Mouse (Mus musculus) thymus, postnatal 14 days (tissue): ENCODE measurements around the gene Setd2.
A peak's percentile ranks its signal among the peaks of the same experiment; 100 is the strongest.

Source experiments
- DNase-seq: peaks from one replicate; pipeline ENCODE4 v3.0.0; 2021

Gene Setd2

GRCm38 (mm10) chr9:110532538-110533291, at the start of gene Setd2:
Setd2 (plus strand) TSS chr9:110532597.
- peak; percentile 78 for DNase-seq

DNA sequence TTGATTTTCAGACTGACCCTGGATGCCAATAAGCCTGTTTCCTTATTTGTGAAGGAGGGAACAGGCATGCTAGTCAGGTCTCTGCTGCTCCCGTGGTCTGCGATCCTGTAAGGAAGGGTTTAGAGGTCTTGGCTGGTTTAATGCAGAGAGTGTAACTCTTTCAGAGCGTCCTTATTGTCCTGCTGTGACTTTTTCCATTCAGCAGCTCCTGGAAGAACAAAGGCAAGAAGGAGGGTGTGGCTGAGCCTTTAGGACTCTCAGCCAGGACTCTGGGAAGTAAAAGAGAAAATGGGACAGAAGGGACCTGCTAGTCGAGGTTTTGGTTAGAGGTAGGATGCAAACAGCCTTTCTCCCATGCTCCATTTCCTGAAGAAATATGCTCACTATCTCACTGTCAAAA, 43.6 kb upstream of the Setd2 start:
- DNase-seq = no peak

DNA sequence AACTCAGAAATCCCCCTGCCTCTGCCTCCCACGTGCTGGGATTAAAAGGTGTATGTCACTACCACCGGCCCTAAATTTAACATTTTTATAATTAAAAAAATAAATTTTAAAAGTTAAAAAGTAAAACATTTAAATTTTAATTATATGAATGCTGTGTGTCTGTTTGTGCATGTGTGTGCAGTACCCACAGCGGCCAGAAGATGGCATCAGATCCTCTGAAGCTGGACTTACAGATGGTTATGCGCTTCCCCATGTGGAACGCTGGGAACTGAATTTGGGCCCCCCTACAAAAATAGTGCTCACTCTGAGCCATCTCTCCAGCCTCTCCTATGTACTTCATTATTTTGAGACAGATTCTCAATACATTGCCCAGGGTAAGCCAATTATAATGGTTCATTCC, 41.5 kb upstream of the Setd2 start:
- DNase-seq = peak; percentile 36

GRCm38 (mm10) chr9:110525737-110526136, 6.7 kb upstream of the Setd2 start:
- no peak for DNase-seq

GRCm38 (mm10) chr9:110529002-110529737, 3.2 kb upstream of the Setd2 start:
- DNase-seq = no peak

- DNase-seq = no peak
Measured at GRCm38 (mm10) chr9:110530650-110531049, 1.7 kb upstream of the Setd2 start.

DNA sequence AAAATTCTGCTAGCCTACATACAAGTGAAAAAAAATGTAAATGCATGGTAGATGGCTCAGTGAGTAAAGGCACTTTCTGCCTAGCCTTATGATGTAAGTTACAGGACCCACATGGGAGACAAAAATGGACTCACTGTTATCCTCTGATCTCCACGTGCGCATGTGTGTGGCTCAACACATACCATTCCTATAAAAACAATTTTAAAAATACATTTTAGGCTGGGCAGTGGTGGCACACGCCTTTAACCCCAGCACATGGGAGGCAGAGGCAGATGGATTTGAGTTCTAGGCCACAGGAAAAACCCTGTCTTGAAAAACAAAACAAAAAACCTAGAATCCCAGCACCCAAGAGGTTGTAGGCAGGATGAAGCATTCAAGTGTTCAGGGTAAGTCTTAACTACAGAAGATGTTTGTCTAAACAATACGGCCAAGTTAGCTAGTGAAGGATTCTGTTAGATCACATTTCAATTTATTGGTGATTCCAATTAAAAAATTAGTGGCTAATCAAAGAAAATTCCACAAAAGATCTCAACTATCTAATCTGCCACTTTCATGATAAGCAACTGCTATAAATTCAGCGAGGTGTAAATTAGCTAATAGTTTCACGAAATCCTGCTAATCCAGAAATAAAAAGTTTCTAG, 1.1 kb upstream of the Setd2 start:
- DNase-seq = no peak

- peak; percentile 97 for DNase-seq
Measured at GRCm38 (mm10) chr9:110531914-110532489, 395 bp upstream of the Setd2 start.

GRCm38 (mm10) chr9:110533645-110534044, 1.2 kb downstream of the Setd2 start:
- peak; percentile 19 for DNase-seq

GRCm38 (mm10) chr9:110535114-110535513, 2.7 kb downstream of the Setd2 start:
- no peak for DNase-seq

GRCm38 (mm10) chr9:110536636-110537035, 4.2 kb downstream of the Setd2 start:
- no peak for DNase-seq

- DNase-seq = no peak
Measured at GRCm38 (mm10) chr9:110538511-110538910, 6.1 kb downstream of the Setd2 start.

- DNase-seq = no peak
Measured at GRCm38 (mm10) chr9:110541988-110542387, 9.6 kb downstream of the Setd2 start.

- DNase-seq = no peak
Measured at GRCm38 (mm10) chr9:110548261-110548660, 15.9 kb downstream of the Setd2 start.

DNA sequence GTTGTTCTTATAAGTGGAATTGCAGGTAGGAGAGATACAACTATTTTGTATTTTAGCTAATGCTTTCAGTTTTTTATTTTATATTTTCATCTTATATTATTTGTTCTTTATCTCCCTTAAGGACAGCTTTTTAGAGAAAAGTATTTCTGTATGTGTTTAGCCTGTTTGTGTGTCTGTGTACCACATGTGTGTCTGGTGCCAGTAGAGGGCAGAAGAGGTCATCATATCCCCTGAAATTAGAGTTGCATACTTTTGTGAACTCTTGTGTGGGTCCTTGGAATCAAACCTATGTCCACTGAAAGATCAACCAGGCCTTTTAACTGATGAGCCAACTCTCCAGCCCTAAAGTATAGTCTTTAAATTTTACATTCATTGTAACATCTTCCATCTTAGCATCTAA, 35.9 kb downstream of the Setd2 start:
- no peak for DNase-seq

GRCm38 (mm10) chr9:110582161-110582560, 49.8 kb downstream of the Setd2 start:
- no peak for DNase-seq

DNA sequence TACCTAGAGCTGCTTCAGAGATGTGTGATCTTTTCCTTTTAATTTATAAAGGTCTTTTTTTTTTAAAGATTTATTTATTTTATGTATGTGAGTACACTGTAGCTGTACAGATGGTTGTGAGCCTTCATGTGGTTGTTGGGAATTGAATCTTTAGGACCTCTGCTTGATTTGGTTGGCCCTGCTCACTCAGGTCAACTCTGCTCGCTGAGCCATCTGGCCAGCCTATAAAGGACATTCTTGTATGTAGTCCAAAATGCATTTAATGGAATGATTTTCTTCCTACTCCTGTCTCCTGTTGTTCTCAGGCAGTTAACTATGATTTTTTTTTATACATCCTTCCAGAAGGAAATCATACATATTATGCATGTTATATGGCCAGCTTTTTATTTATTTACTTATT, 51.1 kb downstream of the Setd2 start:
- DNase-seq = no peak

DNA sequence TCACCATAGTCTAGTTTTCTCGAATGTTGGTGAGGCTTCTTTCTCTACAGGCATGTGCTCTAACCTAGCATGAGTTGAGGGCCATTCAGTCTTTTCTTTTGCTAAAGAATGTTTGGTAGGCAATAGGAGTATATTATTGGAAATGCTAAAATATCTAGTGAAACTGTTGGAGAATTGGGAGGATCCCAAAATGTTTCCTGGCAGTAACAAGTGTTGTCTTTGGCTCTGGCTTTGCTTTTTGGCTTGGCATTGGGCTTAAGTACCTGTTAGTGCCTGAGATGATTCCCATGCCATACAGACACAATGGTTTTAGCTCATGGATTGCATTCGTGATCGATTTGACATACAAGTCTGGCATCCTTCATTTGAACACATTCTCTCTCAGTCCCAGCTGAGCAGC, 79.1 kb downstream of the Setd2 start:
- no peak for DNase-seq

DNA sequence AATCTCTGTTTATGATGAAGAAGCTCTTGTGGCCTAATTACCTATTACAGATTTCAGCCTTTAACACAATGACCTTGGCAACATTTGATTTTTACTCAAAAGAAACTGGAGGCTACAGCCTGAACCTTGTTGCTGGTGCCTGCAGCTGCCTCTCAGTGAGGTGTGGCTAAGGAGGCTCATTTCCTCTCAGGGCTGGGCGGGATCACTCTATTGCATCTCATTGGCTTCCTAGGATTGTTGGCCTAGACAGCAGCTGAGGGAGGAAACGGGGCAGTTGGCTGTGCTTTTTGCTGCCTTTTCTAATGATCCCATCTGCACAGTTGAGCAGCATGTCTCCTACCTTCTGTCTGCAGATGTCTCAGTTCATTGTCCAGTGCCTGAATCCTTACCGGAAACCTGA, 84.7 kb downstream of the Setd2 start:
- DNase-seq = peak; percentile 5

DNA sequence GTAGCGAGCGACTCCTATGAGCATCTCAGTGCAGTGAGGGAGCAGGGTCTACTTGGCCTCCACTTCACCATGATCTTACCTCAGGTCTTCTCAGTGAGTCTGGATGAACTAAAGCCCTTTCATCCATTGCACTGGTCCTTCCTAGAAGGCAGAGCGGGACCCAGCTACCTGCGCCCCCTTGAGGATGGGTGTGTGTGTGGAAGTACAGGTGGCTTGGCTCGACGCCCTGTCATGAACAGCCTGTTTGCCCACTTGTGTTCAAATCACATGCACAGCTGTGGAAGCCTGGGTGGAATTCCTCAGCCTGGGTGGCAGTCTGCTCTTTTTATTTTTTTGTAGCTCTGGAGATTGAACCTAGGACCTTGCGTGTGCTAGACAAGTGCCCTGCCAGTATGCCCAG, 87.8 kb downstream of the Setd2 start:
- peak; percentile 14 for DNase-seq

DNA sequence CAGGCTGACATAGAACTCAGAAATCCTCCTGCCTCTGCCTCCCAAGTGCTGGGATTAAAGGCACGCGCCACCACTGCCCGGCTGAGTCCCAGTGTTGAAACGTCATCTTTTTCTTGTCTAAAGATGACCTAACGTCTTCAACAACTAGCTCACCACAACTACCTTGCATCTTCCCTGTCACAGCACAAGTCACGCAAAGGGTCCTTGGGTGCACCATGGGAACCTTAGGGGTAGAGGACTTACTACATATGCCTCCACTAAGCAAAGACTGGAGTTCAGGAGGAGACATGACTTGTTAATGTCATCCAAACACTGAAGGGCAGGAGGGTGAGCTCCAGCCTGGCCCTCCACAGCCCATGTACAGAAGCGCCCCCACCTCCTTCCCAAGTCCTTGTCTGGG, 88.3 kb downstream of the Setd2 start:
- DNase-seq = no peak

- DNase-seq = no peak
Measured at GRCm38 (mm10) chr9:110622621-110623219, 90.3 kb downstream of the Setd2 start.
